Mouse (Mus musculus) lung, postnatal 0 days (tissue): ENCODE data around the gene Fam172a.

ENCODE experiments used
- CTCF ChIP-seq: IDR thresholded peaks from 2 replicates; pipeline ENCODE4 v1.5.1; 2016; ENCODE audit warnings: antibody characterized with exemption, mild to moderate bottlenecking
- EP300 ChIP-seq: IDR thresholded peaks from 2 replicates; pipeline ENCODE4 v1.6.1; 2016; ENCODE audit warnings: antibody characterized with exemption, mild to moderate bottlenecking, control low read depth

GRCm38 (mm10) chr13:78045116-78045515, 343.3 kb downstream of the Fam172a start:
- TF ChIP-seq CTCF (no peak), EP300 (no peak)
